Mouse (Mus musculus): ENCODE results near the gene Tra2a. TPM values are rescaled to one million over a fixed set of nuclear protein-coding genes. Genes with fewer than 3 reads are reported as not detected.

Gene Tra2a
- polyA plus RNA-seq, 1 experiment = 15.8 TPM

- Histone ChIP-seq H3K4me1 (ENCODE audit: control insufficient read depth, insufficient read depth, insufficient read length, low read length) (peaks cover 22% of the 10 kb centered on the region), H3K36me3 (ENCODE audit: control insufficient read depth, insufficient read depth, low read length) (no peaks in the 10 kb centered on the region), H3K27me3 (ENCODE audit: control insufficient read depth, insufficient read depth, low read length) (peaks cover 65% of the 10 kb centered on the region), H3K27ac (ENCODE audit: insufficient read depth, low read depth, low read length) (no peak overlapping the region), H3K4me3 (ENCODE audit: low read depth, low read length) (no peak overlapping the region)
- no peak for TF ChIP-seq POLR2A (IDR thresholded peaks at IDR 0.05; ENCODE audit: low read depth, low read length)
- WGBS = 15% methylated on average over 11 of the region's 11 CpGs
These were observed 46.9 kb downstream of the Tra2a start for GRCm38 (mm10) chr6:49216811-49217542.

- Histone ChIP-seq H3K4me1 (ENCODE audit: control insufficient read depth, insufficient read depth, insufficient read length, low read length) (peaks cover 22% of the 10 kb centered on the region), H3K4me3 (ENCODE audit: low read depth, low read length) (no peak overlapping the region), H3K27me3 (ENCODE audit: control insufficient read depth, insufficient read depth, low read length) (peaks cover 59% of the 10 kb centered on the region), H3K27ac (ENCODE audit: insufficient read depth, low read depth, low read length) (no peak overlapping the region), H3K36me3 (ENCODE audit: control insufficient read depth, insufficient read depth, low read length) (no peaks in the 10 kb centered on the region)
- TF ChIP-seq POLR2A (IDR thresholded peaks at IDR 0.05; ENCODE audit: low read depth, low read length) (no peak), CTCF (IDR thresholded peaks at IDR 0.05; ENCODE audit: extremely low read depth, insufficient read length, insufficient replicate concordance, low read depth, low read length) (no peak)
- 15% methylated on average over 14 of the region's 14 CpGs for WGBS
These were observed 47.9 kb downstream of the Tra2a start for GRCm38 (mm10) chr6:49215748-49216585.

DNA sequence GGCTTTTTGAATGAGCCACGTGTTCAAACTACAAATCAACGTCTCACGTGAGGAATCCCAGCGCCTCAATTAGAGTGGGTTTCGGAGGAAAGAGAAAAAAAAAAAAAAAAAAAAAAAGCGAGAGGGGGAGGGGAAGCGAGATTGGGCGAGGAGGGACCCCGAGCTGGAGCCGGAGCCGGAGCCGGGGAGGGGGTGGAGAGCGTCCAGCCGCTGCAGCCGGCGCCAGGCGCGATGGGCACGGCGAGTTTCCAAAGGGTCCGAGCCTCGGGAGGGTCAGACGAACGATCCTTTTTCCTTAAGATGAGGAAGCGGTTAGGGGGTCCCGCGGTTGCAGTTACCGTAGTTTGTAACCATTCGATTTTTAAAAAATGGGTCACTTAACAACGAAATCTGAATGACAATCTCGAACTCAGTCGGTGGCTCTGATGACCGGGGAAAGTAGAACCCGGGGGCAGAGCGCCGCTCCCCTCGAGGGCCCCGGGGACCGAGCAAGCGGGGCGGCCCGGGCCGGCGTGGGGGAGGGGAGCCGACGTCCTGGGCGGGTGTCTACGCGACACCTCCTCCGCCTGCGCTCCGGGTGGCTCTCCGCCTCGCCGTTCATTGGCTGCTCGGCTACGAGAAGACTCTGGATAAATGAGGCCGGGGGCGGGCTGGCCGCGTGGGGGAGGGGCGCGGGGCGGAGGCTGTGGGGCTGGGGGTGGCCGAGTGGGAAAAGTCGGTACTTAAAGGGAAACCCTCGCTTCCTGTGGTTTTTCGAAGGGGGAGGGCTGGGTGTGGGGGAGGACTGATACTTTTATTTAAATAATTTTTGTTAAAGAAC is 48.7 kb downstream of the Tra2a start, which contains the start of gene Igf2bp3:
Gene Igf2bp3, minus strand, starts transcription at position 30 of the 820 bp plus-strand sequence.
- H3K4me3 ChIP-seq (ENCODE audit: low read depth, low read length) = peak within 1 kb of the TSS; percentile 66
- peaks cover 22% of the 10 kb centered on the region for H3K4me1 ChIP-seq (ENCODE audit: control insufficient read depth, insufficient read depth, insufficient read length, low read length)
- H3K27me3 ChIP-seq (ENCODE audit: control insufficient read depth, insufficient read depth, low read length) = peaks cover 53% of the 10 kb centered on the region
- no peak for TF ChIP-seq POLR2A (IDR thresholded peaks at IDR 0.05; ENCODE audit: low read depth, low read length)
- TF ChIP-seq CTCF (IDR thresholded peaks at IDR 0.05; ENCODE audit: extremely low read depth, insufficient read length, insufficient replicate concordance, low read depth, low read length) = no peak
- no peaks in the 10 kb centered on the region for H3K36me3 ChIP-seq (ENCODE audit: control insufficient read depth, insufficient read depth, low read length)
- 2% methylated on average over 67 of the region's 68 CpGs for WGBS
- no peak within 1 kb of the TSS for H3K27ac ChIP-seq (ENCODE audit: insufficient read depth, low read depth, low read length)

DNA sequence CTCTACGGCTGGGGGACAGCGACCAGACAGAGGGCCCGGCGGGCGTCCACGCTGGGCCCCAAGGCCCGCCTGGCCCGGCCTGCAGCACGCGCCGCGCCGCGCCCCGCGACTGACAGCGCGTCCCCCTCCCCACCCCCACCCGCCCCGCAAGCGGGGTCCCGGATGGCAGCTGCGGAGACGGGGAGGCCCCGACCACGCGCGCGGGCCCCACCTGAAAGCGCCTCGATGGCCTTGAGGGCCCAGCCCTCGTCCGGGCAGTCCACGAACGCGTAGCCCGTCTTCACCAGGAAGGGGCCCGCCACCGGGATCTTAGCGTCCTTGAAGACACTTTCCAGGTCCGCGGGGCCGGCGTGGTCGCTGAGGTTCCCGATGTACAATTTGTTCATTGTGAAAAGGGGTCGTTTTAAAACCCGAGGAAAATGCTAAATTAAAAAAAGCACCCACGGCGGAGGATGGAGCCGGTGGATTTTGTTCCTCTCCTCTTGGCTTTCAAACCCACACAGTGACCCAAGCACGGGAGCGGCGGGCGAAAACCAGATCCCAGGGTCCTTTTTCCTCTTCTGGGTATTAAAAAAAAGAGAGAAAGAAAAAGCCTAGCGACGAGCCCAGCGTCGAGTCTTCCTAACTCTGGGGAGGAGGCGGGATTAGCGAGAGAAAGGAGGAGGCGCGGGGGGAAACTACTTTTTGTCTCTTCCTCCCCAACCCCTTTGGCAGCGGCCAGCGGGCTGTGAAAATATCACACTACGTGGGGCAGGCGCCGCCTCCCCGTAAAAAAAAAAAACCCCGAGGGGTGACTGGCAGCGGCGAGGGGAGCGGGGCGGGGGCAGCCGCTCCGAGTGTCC is 49.5 kb downstream of the Tra2a start:
- H3K4me1 ChIP-seq (ENCODE audit: control insufficient read depth, insufficient read depth, insufficient read length, low read length) = peaks cover 22% of the 10 kb centered on the region
- TF ChIP-seq POLR2A (IDR thresholded peaks at IDR 0.05; ENCODE audit: low read depth, low read length) = peak; percentile 11; the same call in 1 of the 2 replicates
- TF ChIP-seq CTCF (IDR thresholded peaks at IDR 0.05; ENCODE audit: extremely low read depth, insufficient read length, insufficient replicate concordance, low read depth, low read length) = no peak
- H3K27ac ChIP-seq (ENCODE audit: insufficient read depth, low read depth, low read length) = no peak overlapping the region
- peak overlapping the region; percentile 66 for H3K4me3 ChIP-seq (ENCODE audit: low read depth, low read length)
- H3K27me3 ChIP-seq (ENCODE audit: control insufficient read depth, insufficient read depth, low read length) = peaks cover 47% of the 10 kb centered on the region
- no peaks in the 10 kb centered on the region for H3K36me3 ChIP-seq (ENCODE audit: control insufficient read depth, insufficient read depth, low read length)
- WGBS = 1% methylated on average over 76 of the region's 76 CpGs

- peaks cover 22% of the 10 kb centered on the region for H3K4me1 ChIP-seq (ENCODE audit: control insufficient read depth, insufficient read depth, insufficient read length, low read length)
- TF ChIP-seq CTCF (IDR thresholded peaks at IDR 0.05; ENCODE audit: extremely low read depth, insufficient read length, insufficient replicate concordance, low read depth, low read length) (no peak), POLR2A (IDR thresholded peaks at IDR 0.05; ENCODE audit: low read depth, low read length) (no peak)
- no peak overlapping the region for H3K27ac ChIP-seq (ENCODE audit: insufficient read depth, low read depth, low read length)
- peaks cover 47% of the 10 kb centered on the region for H3K27me3 ChIP-seq (ENCODE audit: control insufficient read depth, insufficient read depth, low read length)
- WGBS = 1% methylated on average over 50 of the region's 50 CpGs
- H3K4me3 ChIP-seq (ENCODE audit: low read depth, low read length) = peak overlapping the region; percentile 66
- no peaks in the 10 kb centered on the region for H3K36me3 ChIP-seq (ENCODE audit: control insufficient read depth, insufficient read depth, low read length)
These were observed 50.2 kb downstream of the Tra2a start for GRCm38 (mm10) chr6:49213581-49214085.

- no peak overlapping the region for H3K27ac ChIP-seq (ENCODE audit: insufficient read depth, low read depth, low read length)
- no peaks in the 10 kb centered on the region for H3K36me3 ChIP-seq (ENCODE audit: control insufficient read depth, insufficient read depth, low read length)
- 18% methylated on average over 20 of the region's 20 CpGs for WGBS
- peaks cover 42% of the 10 kb centered on the region for H3K27me3 ChIP-seq (ENCODE audit: control insufficient read depth, insufficient read depth, low read length)
- peak overlapping the region; percentile 66 for H3K4me3 ChIP-seq (ENCODE audit: low read depth, low read length)
- peaks cover 20% of the 10 kb centered on the region for H3K4me1 ChIP-seq (ENCODE audit: control insufficient read depth, insufficient read depth, insufficient read length, low read length)
- TF ChIP-seq POLR2A (IDR thresholded peaks at IDR 0.05; ENCODE audit: low read depth, low read length) (no peak), CTCF (IDR thresholded peaks at IDR 0.05; ENCODE audit: extremely low read depth, insufficient read length, insufficient replicate concordance, low read depth, low read length) (no peak)
These were observed 50.8 kb downstream of the Tra2a start for GRCm38 (mm10) chr6:49212931-49213580.
